Mouse (Mus musculus) lung, postnatal 0 days (tissue): ENCODE data around the gene Hvcn1.

Experiments used
- CTCF ChIP-seq: IDR thresholded peaks from 2 replicates; pipeline ENCODE4 v1.5.1; 2016; ENCODE audit warnings: antibody characterized with exemption, mild to moderate bottlenecking
- EP300 ChIP-seq: IDR thresholded peaks from 2 replicates; pipeline ENCODE4 v1.6.1; 2016; ENCODE audit warnings: antibody characterized with exemption, mild to moderate bottlenecking, control low read depth

DNA sequence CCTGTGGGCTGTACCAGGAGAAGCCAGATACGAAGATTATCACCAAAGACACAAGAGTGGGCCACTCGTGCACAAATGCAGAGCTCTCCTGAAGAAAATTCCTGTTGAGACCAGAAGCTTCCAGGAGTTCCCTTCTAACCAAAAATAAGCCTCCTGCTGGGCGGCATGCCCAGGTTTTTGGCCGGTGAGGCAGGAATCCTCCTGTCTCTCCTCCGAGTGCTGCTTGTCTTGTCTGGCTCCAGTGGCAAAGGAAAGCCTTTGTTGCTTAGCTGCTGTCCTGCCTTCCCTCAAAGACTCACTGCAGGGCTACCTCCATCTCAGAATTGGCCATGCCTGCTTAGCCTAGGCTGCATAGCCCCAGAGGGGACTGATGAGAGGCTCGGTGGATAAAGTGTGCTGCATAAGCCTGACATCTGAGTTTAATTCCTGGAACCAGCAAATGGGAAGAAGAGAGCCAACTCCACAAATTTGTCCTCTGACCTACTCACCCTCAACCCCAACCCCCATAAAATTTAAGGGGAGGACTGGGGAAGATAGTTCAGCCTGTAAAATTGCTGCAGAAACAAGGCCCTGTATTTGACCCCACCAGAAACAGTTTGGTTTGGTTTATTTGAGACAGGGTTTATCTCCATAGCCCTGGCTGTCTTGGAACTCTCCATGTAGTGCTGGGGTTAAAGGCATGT is 41.2 kb upstream of the Hvcn1 start:
- TF ChIP-seq CTCF (no peak), EP300 (no peak)
